Mouse (Mus musculus) liver, adult 2 months (tissue): ENCODE data around the gene Tgfb2.

Experiments used
- CTCF ChIP-seq: fragments of 200-500 bp; IDR thresholded peaks from 2 replicates; pipeline ENCODE4 v1.5.1; 2011; ENCODE audit warnings: low read depth, low read length, control low read depth
- POLR2A ChIP-seq: fragments of 200-500 bp; IDR thresholded peaks from 2 replicates; pipeline ENCODE4 v1.6.1; 2011; ENCODE audit warnings: low read length, control low read depth; ENCODE audit not compliant: insufficient read depth; ENCODE audit errors: extremely low read depth

DNA sequence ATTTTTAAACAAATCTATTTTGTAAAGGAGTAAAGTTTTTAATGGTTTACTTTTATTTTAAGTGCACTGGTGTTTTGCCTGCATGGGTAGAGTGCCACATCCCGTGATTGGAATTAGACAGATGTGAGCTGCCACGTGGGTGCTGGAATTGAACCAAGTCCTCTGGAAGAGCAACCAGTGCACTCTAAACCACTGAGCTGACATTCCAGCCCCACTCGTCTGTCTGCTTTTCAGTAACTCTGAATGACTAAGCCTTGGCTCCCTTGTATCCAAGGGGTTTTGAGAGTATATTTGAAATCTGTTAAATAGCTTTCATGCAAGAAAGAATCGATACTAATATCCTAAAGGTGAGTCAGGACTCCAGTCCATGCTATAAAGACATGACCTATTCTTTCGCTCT, 13.1 kb upstream of the Tgfb2 start:
- TF ChIP-seq CTCF (no peak), POLR2A (no peak)
